Mouse (Mus musculus) E14TG2a.4 (cell line): ENCODE results near the gene Cdh23.

ENCODE experiments used
- CTCF ChIP-seq: conservative IDR thresholded peaks from 2 replicates; pipeline ENCODE4 v1.5.1; 2014; ENCODE audit warnings: low read length
- NANOG ChIP-seq: IDR thresholded peaks from 2 replicates; pipeline ENCODE4 v1.6.1; 2014; ENCODE audit warnings: borderline replicate concordance, low read length, mixed read lengths

DNA sequence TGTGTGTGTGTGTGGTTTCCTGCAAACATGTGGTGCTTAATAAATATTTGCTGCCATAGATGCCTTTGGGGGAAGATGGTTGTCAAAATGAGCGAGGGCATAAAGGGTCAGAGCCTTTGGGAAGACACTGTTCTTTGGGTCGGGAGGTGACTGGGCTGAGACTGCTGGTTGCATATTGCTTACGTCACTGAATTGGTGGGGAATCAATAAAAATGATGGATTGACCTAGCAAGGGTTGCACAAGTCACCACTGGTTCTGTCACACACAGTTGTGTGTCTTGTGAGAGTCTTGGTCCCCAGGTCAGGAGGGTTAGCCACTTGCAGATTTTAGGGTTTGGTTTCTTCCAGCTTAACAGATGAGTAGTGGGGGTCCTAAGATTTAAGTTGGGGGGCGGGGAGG, 19.0 kb downstream of the Cdh23 start:
- TF ChIP-seq CTCF (no peak), NANOG (no peak)
